Mouse (Mus musculus) ES-E14 (cell line): Measurements from ENCODE around the gene Sh3pxd2a. TPM values are rescaled to one million over a fixed set of nuclear protein-coding genes. Genes with fewer than 3 reads are reported as not detected.
A peak's percentile ranks its signal among the peaks of the same experiment; 100 is the strongest.

Source experiments
- DNase-seq: peaks from one replicate; pipeline ENCODE4 v3.0.0-alpha.2; 2013; ENCODE audit warnings: low read depth, low spot score
- H3K27ac ChIP-seq: 2 replicates; pipeline ENCODE4 v1.5.1; 2012; ENCODE audit warnings: low read depth, mild to moderate bottlenecking, low read length, moderate library complexity, mixed read lengths; ENCODE audit not compliant: poor library complexity, insufficient read depth, severe bottlenecking
- H3K36me3 ChIP-seq: 2 replicates; pipeline ENCODE4 v1.6.1; 2012; ENCODE audit warnings: mild to moderate bottlenecking, low read length, moderate library complexity, mixed read lengths; ENCODE audit not compliant: control insufficient read depth, poor library complexity, insufficient read depth, severe bottlenecking
- H3K4me1 ChIP-seq, 2 experiments: fragments of 150-350 bp in 1 of 2; sonication (generic) in 1 of 2; 2 replicates each; pipeline ENCODE4 v1.6.1; 2012; ENCODE audit warnings: low read length in 2 of 2, mild to moderate bottlenecking in 1 of 2, mixed read lengths in 1 of 2; ENCODE audit not compliant: control insufficient read depth in 2 of 2, insufficient read depth in 2 of 2, poor library complexity in 1 of 2
- H3K4me3 ChIP-seq, 2 experiments: fragments of 150-350 bp in 1 of 2; sonication (generic) in 1 of 2; 2 replicates each; pipeline ENCODE4 v1.5.1; 2012; ENCODE audit warnings: low read length in 2 of 2, low read depth in 1 of 2, mild to moderate bottlenecking in 1 of 2, mixed read lengths in 1 of 2; ENCODE audit not compliant: insufficient read depth in 1 of 2, poor library complexity in 1 of 2, severe bottlenecking in 1 of 2
- H3K9ac ChIP-seq: 2 replicates; pipeline ENCODE4 v1.6.1; 2012; ENCODE audit warnings: low read depth, mild to moderate bottlenecking, low read length, mixed read lengths; ENCODE audit not compliant: poor library complexity, insufficient read depth, severe bottlenecking
- H3K9me3 ChIP-seq: fragments of 150-350 bp; sonication (generic); 2 replicates; pipeline ENCODE4 v1.6.1; 2012; ENCODE audit warnings: low read depth, mild to moderate bottlenecking, low read length; ENCODE audit not compliant: control insufficient read depth, insufficient read depth
- CHD2 ChIP-seq: IDR thresholded peaks from 2 replicates; pipeline ENCODE4 v1.6.1; 2014; ENCODE audit warnings: mild to moderate bottlenecking, low read depth, low read length, inconsistent platforms
- HCFC1 ChIP-seq: IDR thresholded peaks from 2 replicates; pipeline ENCODE4 v1.6.1; 2012; ENCODE audit warnings: low read length, inconsistent platforms, borderline replicate concordance; ENCODE audit not compliant: insufficient read depth
- MAFK ChIP-seq: IDR thresholded peaks from 2 replicates; pipeline ENCODE4 v1.6.1; 2014; ENCODE audit warnings: mild to moderate bottlenecking, low read depth, low read length, inconsistent platforms; ENCODE audit not compliant: insufficient read depth
- ZC3H11A ChIP-seq: IDR thresholded peaks from 2 replicates; pipeline ENCODE4 v1.6.1; 2012; ENCODE audit warnings: low read depth, mild to moderate bottlenecking, inconsistent platforms, low read length, borderline replicate concordance
- ZNF384 ChIP-seq: IDR thresholded peaks from 2 replicates; pipeline ENCODE4 v1.6.1; 2012; ENCODE audit warnings: low read depth, low read length, inconsistent platforms
- in situ Hi-C, 2 experiments: fragments of 600-800 bp; cut with MboI; formaldehyde crosslinking; loops; one replicate each; pipeline ENCODE4 v1.15.1; 2025; ENCODE audit warnings: low sequenced_read_pairs in 2 of 2, inconsistent platforms in 1 of 2; ENCODE audit not compliant: unreplicated experiment in 2 of 2
- total RNA-seq: library from RNA; depleted of rRNA; stranded (reverse); fragments of 300-350 nt; gene quantifications from 2 replicates; pipeline ENCODE4 v1.2.3, GENCODE M21; 2012

Sh3pxd2a gene
- total RNA-seq, 1 experiment: 13.0 TPM

DNA sequence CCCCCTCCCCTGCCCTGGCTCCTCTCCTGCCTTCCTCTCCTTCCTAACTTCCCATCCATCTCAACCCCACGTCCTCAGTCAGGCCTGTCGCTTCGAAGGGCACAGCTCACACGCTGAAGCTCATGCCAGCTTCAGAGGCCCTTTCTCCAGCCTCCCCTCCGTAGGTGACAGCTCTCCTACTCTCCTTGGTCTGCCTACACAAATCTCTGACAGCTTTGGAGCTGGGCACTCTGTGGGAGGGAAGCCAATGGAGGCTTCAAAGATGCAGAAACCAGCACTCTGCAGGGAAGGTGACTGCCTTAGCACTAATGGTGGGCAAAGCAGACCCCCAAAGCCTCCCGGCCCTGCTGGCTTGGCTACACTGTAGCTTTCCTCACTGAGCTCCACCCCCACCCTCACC, 128.9 kb downstream of the Sh3pxd2a start:
- in situ Hi-C loops: loop anchor here in 1 of 2 experiments (5.0 kb wide), 1 partner anchor 68 kb away; no protein-coding TSS in a partner anchor

GRCm38 (mm10) chr19:47334713-47335112, 129.5 kb downstream of the Sh3pxd2a start:
- in situ Hi-C loops: loop anchor here in 1 of 2 experiments (5.0 kb wide), 1 partner anchor 67 kb away; no protein-coding TSS in a partner anchor
- DNase-seq: no peak
- Histone ChIP-seq H3K9ac (peak overlapping the region; percentile 3; the same call in 1 of the 2 replicates), H3K9me3 (no peaks in the 10 kb centered on the region), H3K36me3 (no peaks in the 10 kb centered on the region), H3K4me1 (peaks cover 12 to 43% of the 10 kb centered on the region in 2 experiments; a peak in 3 of 4 replicates), H3K27ac (no peak overlapping the region; the same call in 1 of the 2 replicates), H3K4me3 (no peak overlapping the region)
- TF ChIP-seq MAFK (no peak), HCFC1 (no peak), ZC3H11A (no peak), ZNF384 (no peak), CHD2 (no peak)

More for the DNA sequence above, 128.9 kb downstream of the Sh3pxd2a start:
- peaks cover 8 to 42% of the 10 kb centered on the region in 2 experiments; a peak in 3 of 4 replicates for H3K4me1 ChIP-seq
- H3K36me3 ChIP-seq: no peaks in the 10 kb centered on the region
- H3K27ac ChIP-seq: no peak overlapping the region
- H3K9ac ChIP-seq: peak overlapping the region; percentile 3; the same call in 1 of the 2 replicates
- no peaks in the 10 kb centered on the region for H3K9me3 ChIP-seq
- DNase-seq: no peak
- TF ChIP-seq ZNF384 (no peak), MAFK (no peak), ZC3H11A (no peak)
- H3K4me3 ChIP-seq: no peak overlapping the region

GRCm38 (mm10) chr19:47330743-47331227, 133.4 kb downstream of the Sh3pxd2a start:
- Histone ChIP-seq H3K36me3 (no peaks in the 10 kb centered on the region), H3K9me3 (no peaks in the 10 kb centered on the region), H3K9ac (peak overlapping the region; percentile 8; the same call in 1 of the 2 replicates), H3K27ac (peak overlapping the region; percentile 67), H3K4me3 (no peak overlapping the region), H3K4me1 (peaks cover 17 to 63% of the 10 kb centered on the region in 2 experiments; a peak in 3 of 4 replicates)
- DNase-seq: peak; percentile 76
- in situ Hi-C loops: no loop called here
- TF ChIP-seq ZC3H11A (no peak), MAFK (no peak), CHD2 (no peak), ZNF384 (no peak), HCFC1 (no peak)

- H3K36me3 ChIP-seq: no peaks in the 10 kb centered on the region
- H3K9me3 ChIP-seq: no peaks in the 10 kb centered on the region
- H3K27ac ChIP-seq: peak overlapping the region; percentile 78
- TF ChIP-seq ZC3H11A: no peak
- TF ChIP-seq CHD2: no peak
- TF ChIP-seq MAFK: no peak
- no peak for TF ChIP-seq HCFC1
- no peak for TF ChIP-seq ZNF384
- peak overlapping the region in 1 of 2 experiments; percentile 43; a peak in 2 of 4 replicates for H3K4me3 ChIP-seq
- in situ Hi-C loops: no loop called here
- peak overlapping the region; percentile 52 for H3K9ac ChIP-seq
- peaks cover 17 to 55% of the 10 kb centered on the region in 2 experiments; a peak in 3 of 4 replicates for H3K4me1 ChIP-seq
- DNase-seq: no peak
These were observed 135.1 kb downstream of the Sh3pxd2a start for GRCm38 (mm10) chr19:47329102-47329501.
